Mouse (Mus musculus): ENCODE data around the gene Gm43191. TPM values are rescaled to one million over a fixed set of nuclear protein-coding genes. Genes with fewer than 3 reads are reported as not detected.
A peak's percentile ranks its signal among the peaks of the same experiment; 100 is the strongest.

Gm43191 gene
- polyA plus RNA-seq, 1 experiment from 2014 or later: not detected

- H3K4me1 ChIP-seq (replicated peaks; ENCODE audit: control insufficient read depth, insufficient read depth, low read length): peaks cover 10% of the 10 kb centered on the region
- peak overlapping the region; percentile 18; the same call in 1 of the 2 replicates for H3K27ac ChIP-seq (ENCODE audit: low read length)
- peak overlapping the region; percentile 72 for H3K4me2 ChIP-seq (ENCODE audit: low read length)
- 0 out of 2 replicates have a peak, but pooled peaks cover 2% of the 10 kb centered on the region for H3K27me3 ChIP-seq (replicated peaks; ENCODE audit: control insufficient read depth, insufficient read depth, low read length)
- peak; percentile 92 for ATAC-seq
- WGBS: 1% methylated on average over 84 of the region's 85 CpGs
- H3K9me3 ChIP-seq (ENCODE audit: control insufficient read depth, low read length): no peaks in the 10 kb centered on the region
- H3K9ac ChIP-seq (replicated peaks; ENCODE audit: low read depth, low read length): peak overlapping the region; percentile 95
- H3K4me3 ChIP-seq (replicated peaks; ENCODE audit: low read length): peak overlapping the region; percentile 77
- no peaks in the 10 kb centered on the region for H3K36me3 ChIP-seq (ENCODE audit: control insufficient read depth, insufficient read depth)
These were observed 30.8 kb upstream of the Gm43191 start for GRCm38 (mm10) chr3:116711624-116712435.

- Histone ChIP-seq H3K27me3 (replicated peaks; ENCODE audit: control insufficient read depth, insufficient read depth, low read length) (0 out of 2 replicates have a peak, but pooled peaks cover 2% of the 10 kb centered on the region), H3K4me2 (ENCODE audit: low read length) (peak overlapping the region; percentile 72), H3K4me1 (replicated peaks; ENCODE audit: control insufficient read depth, insufficient read depth, low read length) (peaks cover 10% of the 10 kb centered on the region), H3K27ac (ENCODE audit: low read length) (no peak overlapping the region), H3K9ac (replicated peaks; ENCODE audit: low read depth, low read length) (no peak overlapping the region), H3K4me3 (replicated peaks; ENCODE audit: low read length) (peak overlapping the region; percentile 77), H3K9me3 (ENCODE audit: control insufficient read depth, low read length) (no peaks in the 10 kb centered on the region), H3K36me3 (ENCODE audit: control insufficient read depth, insufficient read depth) (no peaks in the 10 kb centered on the region)
- WGBS: 56% methylated on average over 9 of the region's 9 CpGs
- ATAC-seq: no peak
These were observed 29.9 kb upstream of the Gm43191 start for GRCm38 (mm10) chr3:116710941-116711340.

DNA sequence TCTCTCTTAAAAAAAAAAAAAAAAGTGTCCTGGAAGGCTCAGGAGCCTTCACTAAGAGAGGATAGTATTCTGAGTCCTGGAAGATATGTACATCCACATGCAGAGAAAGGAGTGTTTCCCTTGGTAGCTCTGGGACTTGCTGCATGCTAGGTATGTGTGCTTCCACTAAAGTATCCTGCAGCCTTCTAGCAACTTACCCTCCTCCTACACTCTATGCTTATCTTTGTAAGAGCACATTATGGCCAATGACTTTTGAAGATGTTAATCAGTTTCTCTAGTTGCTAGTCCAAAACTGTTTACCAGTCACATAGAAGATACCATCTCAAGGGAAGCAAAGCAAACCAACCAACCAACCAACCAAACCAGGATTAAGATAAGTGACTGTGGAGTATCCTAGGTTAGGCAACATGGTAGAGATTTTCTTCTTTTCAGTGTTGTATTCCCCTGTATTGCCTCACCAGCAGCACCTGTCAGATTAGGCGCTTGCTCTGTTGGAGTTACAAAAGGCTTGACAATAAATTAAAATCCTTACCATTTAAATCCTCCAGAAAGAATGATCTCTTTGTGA, 24.7 kb upstream of the Gm43191 start:
- Histone ChIP-seq H3K27me3 (replicated peaks; ENCODE audit: control insufficient read depth, insufficient read depth, low read length) (no peaks in the 10 kb centered on the region), H3K4me3 (replicated peaks; ENCODE audit: low read length) (no peak overlapping the region), H3K9ac (replicated peaks; ENCODE audit: low read depth, low read length) (no peak overlapping the region), H3K4me1 (replicated peaks; ENCODE audit: control insufficient read depth, insufficient read depth, low read length) (0 out of 2 replicates have a peak, but pooled peaks cover under 1% of the 10 kb centered on the region), H3K4me2 (ENCODE audit: low read length) (no peak overlapping the region), H3K9me3 (ENCODE audit: control insufficient read depth, low read length) (no peaks in the 10 kb centered on the region), H3K27ac (ENCODE audit: low read length) (no peak overlapping the region), H3K36me3 (ENCODE audit: control insufficient read depth, insufficient read depth) (no peaks in the 10 kb centered on the region)
- no peak for ATAC-seq
- 70% methylated on average over 1 of the region's 1 CpGs for WGBS

DNA sequence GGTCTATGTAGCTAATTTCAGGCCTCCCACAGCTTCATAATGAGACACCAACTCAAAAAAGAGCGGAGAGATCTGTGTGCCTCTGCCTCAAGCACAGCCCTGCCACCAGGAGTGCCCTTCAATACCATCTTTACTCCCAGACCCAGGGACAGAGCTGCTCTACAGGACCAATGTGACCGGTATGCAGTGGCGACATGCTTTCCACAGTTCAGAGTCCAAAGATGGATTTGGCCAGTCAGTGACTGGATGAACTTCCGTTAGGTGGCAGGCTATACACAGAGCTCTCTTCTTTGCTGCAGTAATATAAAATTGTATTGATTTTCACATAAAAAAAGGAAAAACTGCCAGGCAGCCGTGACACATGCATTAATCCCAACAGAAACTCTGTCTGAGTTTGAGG, 22.8 kb upstream of the Gm43191 start:
- Histone ChIP-seq H3K4me1 (replicated peaks; ENCODE audit: control insufficient read depth, insufficient read depth, low read length) (no peaks in the 10 kb centered on the region), H3K9ac (replicated peaks; ENCODE audit: low read depth, low read length) (no peak overlapping the region), H3K4me2 (ENCODE audit: low read length) (no peak overlapping the region), H3K9me3 (ENCODE audit: control insufficient read depth, low read length) (no peaks in the 10 kb centered on the region), H3K4me3 (replicated peaks; ENCODE audit: low read length) (no peak overlapping the region), H3K36me3 (ENCODE audit: control insufficient read depth, insufficient read depth) (no peaks in the 10 kb centered on the region), H3K27ac (ENCODE audit: low read length) (no peak overlapping the region), H3K27me3 (replicated peaks; ENCODE audit: control insufficient read depth, insufficient read depth, low read length) (no peaks in the 10 kb centered on the region)
- no peak for ATAC-seq
- 95% methylated on average over 5 of the region's 5 CpGs for WGBS

GRCm38 (mm10) chr3:116702647-116703272, 21.7 kb upstream of the Gm43191 start:
- Histone ChIP-seq H3K4me1 (replicated peaks; ENCODE audit: control insufficient read depth, insufficient read depth, low read length) (no peaks in the 10 kb centered on the region), H3K27ac (ENCODE audit: low read length) (no peak overlapping the region), H3K9ac (replicated peaks; ENCODE audit: low read depth, low read length) (no peak overlapping the region), H3K9me3 (ENCODE audit: control insufficient read depth, low read length) (no peaks in the 10 kb centered on the region), H3K4me2 (ENCODE audit: low read length) (no peak overlapping the region), H3K27me3 (replicated peaks; ENCODE audit: control insufficient read depth, insufficient read depth, low read length) (no peaks in the 10 kb centered on the region), H3K4me3 (replicated peaks; ENCODE audit: low read length) (no peak overlapping the region), H3K36me3 (ENCODE audit: control insufficient read depth, insufficient read depth) (no peaks in the 10 kb centered on the region)
- ATAC-seq: no peak
- 85% methylated on average over 1 of the region's 1 CpGs for WGBS

GRCm38 (mm10) chr3:116701601-116702000, 20.5 kb upstream of the Gm43191 start:
- no peaks in the 10 kb centered on the region for H3K9me3 ChIP-seq (ENCODE audit: control insufficient read depth, low read length)
- no peak overlapping the region for H3K9ac ChIP-seq (replicated peaks; ENCODE audit: low read depth, low read length)
- 96% methylated on average over 4 of the region's 4 CpGs for WGBS
- H3K36me3 ChIP-seq (ENCODE audit: control insufficient read depth, insufficient read depth): no peaks in the 10 kb centered on the region
- H3K4me1 ChIP-seq (replicated peaks; ENCODE audit: control insufficient read depth, insufficient read depth, low read length): no peaks in the 10 kb centered on the region
- H3K27me3 ChIP-seq (replicated peaks; ENCODE audit: control insufficient read depth, insufficient read depth, low read length): no peaks in the 10 kb centered on the region
- H3K27ac ChIP-seq (ENCODE audit: low read length): no peak overlapping the region
- no peak overlapping the region for H3K4me2 ChIP-seq (ENCODE audit: low read length)
- no peak for ATAC-seq
- H3K4me3 ChIP-seq (replicated peaks; ENCODE audit: low read length): no peak overlapping the region

- 50% methylated on average over 2 of the region's 2 CpGs for WGBS
- ATAC-seq: no peak
- no peaks in the 10 kb centered on the region for H3K9me3 ChIP-seq (ENCODE audit: control insufficient read depth, low read length)
- no peaks in the 10 kb centered on the region for H3K4me1 ChIP-seq (replicated peaks; ENCODE audit: control insufficient read depth, insufficient read depth, low read length)
- H3K4me2 ChIP-seq (ENCODE audit: low read length): no peak overlapping the region
- H3K27ac ChIP-seq (ENCODE audit: low read length): no peak overlapping the region
- no peaks in the 10 kb centered on the region for H3K27me3 ChIP-seq (replicated peaks; ENCODE audit: control insufficient read depth, insufficient read depth, low read length)
- H3K36me3 ChIP-seq (ENCODE audit: control insufficient read depth, insufficient read depth): no peaks in the 10 kb centered on the region; the same call in 1 of the 2 replicates
- no peak overlapping the region for H3K4me3 ChIP-seq (replicated peaks; ENCODE audit: low read length)
- H3K9ac ChIP-seq (replicated peaks; ENCODE audit: low read depth, low read length): no peak overlapping the region
These were observed 17.7 kb upstream of the Gm43191 start for GRCm38 (mm10) chr3:116698786-116699185.

- WGBS: 94% methylated on average over 2 of the region's 2 CpGs
These were observed 14.6 kb upstream of the Gm43191 start for GRCm38 (mm10) chr3:116695666-116695985.

GRCm38 (mm10) chr3:116694955-116695665, 14.1 kb upstream of the Gm43191 start:
- Histone ChIP-seq H3K36me3 (ENCODE audit: control insufficient read depth, insufficient read depth) (no peaks in the 10 kb centered on the region; the same call in 1 of the 2 replicates), H3K4me3 (replicated peaks; ENCODE audit: low read length) (no peak overlapping the region), H3K4me1 (replicated peaks; ENCODE audit: control insufficient read depth, insufficient read depth, low read length) (no peaks in the 10 kb centered on the region), H3K9ac (replicated peaks; ENCODE audit: low read depth, low read length) (no peak overlapping the region), H3K27ac (ENCODE audit: low read length) (no peak overlapping the region), H3K4me2 (ENCODE audit: low read length) (no peak overlapping the region), H3K9me3 (ENCODE audit: control insufficient read depth, low read length) (no peaks in the 10 kb centered on the region), H3K27me3 (replicated peaks; ENCODE audit: control insufficient read depth, insufficient read depth, low read length) (no peaks in the 10 kb centered on the region)
- WGBS: 87% methylated on average over 8 of the region's 8 CpGs
- no peak for ATAC-seq

More at GRCm38 (mm10) chr3:116695666-116695985, 14.6 kb upstream of the Gm43191 start:
- Histone ChIP-seq H3K9me3 (ENCODE audit: control insufficient read depth, low read length) (no peaks in the 10 kb centered on the region), H3K27me3 (replicated peaks; ENCODE audit: control insufficient read depth, insufficient read depth, low read length) (no peaks in the 10 kb centered on the region), H3K9ac (replicated peaks; ENCODE audit: low read depth, low read length) (no peak overlapping the region), H3K27ac (ENCODE audit: low read length) (no peak overlapping the region), H3K36me3 (ENCODE audit: control insufficient read depth, insufficient read depth) (no peaks in the 10 kb centered on the region; the same call in 1 of the 2 replicates), H3K4me1 (replicated peaks; ENCODE audit: control insufficient read depth, insufficient read depth, low read length) (no peaks in the 10 kb centered on the region), H3K4me2 (ENCODE audit: low read length) (no peak overlapping the region), H3K4me3 (replicated peaks; ENCODE audit: low read length) (no peak overlapping the region)
- ATAC-seq: no peak
